Mouse (Mus musculus): ENCODE measurements around the gene Tunar. TPM values are rescaled to one million over a fixed set of nuclear protein-coding genes. Genes with fewer than 3 reads are reported as not detected.
A peak's percentile ranks its signal among the peaks of the same experiment; 100 is the strongest.

Tunar gene
- polyA plus RNA-seq, 1 experiment from 2014 or later = 0.67 TPM

- Histone ChIP-seq H3K4me3 (no peak overlapping the region), H3K27ac (no peak overlapping the region), H3K36me3 (no peaks in the 10 kb centered on the region), H3K9me3 (0 out of 2 replicates have a peak, but pooled peaks cover 3% of the 10 kb centered on the region), H3K4me1 (replicated peaks) (peaks cover 5% of the 10 kb centered on the region; the same call in 1 of the 2 replicates), H3K27me3 (ENCODE audit: insufficient read depth, poor library complexity, severe bottlenecking) (no peaks in the 10 kb centered on the region)
- no peak for DNase-seq (ENCODE audit: low spot score)
- WGBS = 82% methylated on average over 4 of the region's 4 CpGs
These were observed 13.2 kb downstream of the Tunar start for GRCm38 (mm10) chr12:105346861-105347260.

- Histone ChIP-seq H3K36me3 (no peaks in the 10 kb centered on the region), H3K4me1 (replicated peaks) (peaks cover 5% of the 10 kb centered on the region; the same call in 1 of the 2 replicates), H3K27ac (no peak overlapping the region), H3K27me3 (ENCODE audit: insufficient read depth, poor library complexity, severe bottlenecking) (no peaks in the 10 kb centered on the region), H3K4me3 (no peak overlapping the region), H3K9me3 (0 out of 2 replicates have a peak, but pooled peaks cover 3% of the 10 kb centered on the region)
- DNase-seq (ENCODE audit: low spot score) = no peak
- 88% methylated on average over 13 of the region's 13 CpGs for WGBS
These were observed 13.6 kb downstream of the Tunar start for GRCm38 (mm10) chr12:105347261-105347660.

- H3K27ac ChIP-seq = no peak overlapping the region
- H3K4me3 ChIP-seq = no peak overlapping the region
- H3K4me1 ChIP-seq (replicated peaks) = peaks cover 14% of the 10 kb centered on the region
- 0 out of 2 replicates have a peak, but pooled peaks cover 3% of the 10 kb centered on the region for H3K9me3 ChIP-seq
- no peaks in the 10 kb centered on the region for H3K27me3 ChIP-seq (ENCODE audit: insufficient read depth, poor library complexity, severe bottlenecking)
- H3K36me3 ChIP-seq = no peaks in the 10 kb centered on the region
- WGBS = 86% methylated on average over 9 of the region's 9 CpGs
- no peak for DNase-seq (ENCODE audit: low spot score)
These were observed 20.6 kb downstream of the Tunar start for GRCm38 (mm10) chr12:105354266-105354665.

- 84% methylated on average over 8 of the region's 8 CpGs for WGBS
- Histone ChIP-seq H3K36me3 (no peaks in the 10 kb centered on the region), H3K4me1 (replicated peaks) (peaks cover 15% of the 10 kb centered on the region), H3K9me3 (0 out of 2 replicates have a peak, but pooled peaks cover 3% of the 10 kb centered on the region), H3K27me3 (ENCODE audit: insufficient read depth, poor library complexity, severe bottlenecking) (no peaks in the 10 kb centered on the region), H3K27ac (no peak overlapping the region), H3K4me3 (no peak overlapping the region)
- DNase-seq (ENCODE audit: low spot score) = no peak
These were observed 21.1 kb downstream of the Tunar start for GRCm38 (mm10) chr12:105354772-105355171.

- Histone ChIP-seq H3K36me3 (no peaks in the 10 kb centered on the region), H3K27ac (no peak overlapping the region), H3K4me1 (replicated peaks) (peaks cover 22% of the 10 kb centered on the region), H3K4me3 (no peak overlapping the region), H3K27me3 (ENCODE audit: insufficient read depth, poor library complexity, severe bottlenecking) (no peaks in the 10 kb centered on the region), H3K9me3 (no peaks in the 10 kb centered on the region)
- 93% methylated on average over 13 of the region's 13 CpGs for WGBS
- DNase-seq (ENCODE audit: low spot score) = no peak
These were observed 23.1 kb downstream of the Tunar start for GRCm38 (mm10) chr12:105356781-105357180.

- no peaks in the 10 kb centered on the region for H3K27me3 ChIP-seq (ENCODE audit: insufficient read depth, poor library complexity, severe bottlenecking)
These were observed 30.0 kb downstream of the Tunar start for GRCm38 (mm10) chr12:105363648-105364047.

GRCm38 (mm10) chr12:105374564-105374963 is 40.9 kb downstream of the Tunar start:
- H3K9me3 ChIP-seq = no peaks in the 10 kb centered on the region
- no peak overlapping the region for H3K27ac ChIP-seq
- 66% methylated on average over 8 of the region's 8 CpGs for WGBS
- no peaks in the 10 kb centered on the region for H3K36me3 ChIP-seq
- peaks cover 8% of the 10 kb centered on the region; the same call in 1 of the 2 replicates for H3K4me1 ChIP-seq (replicated peaks)
- no peak overlapping the region for H3K4me3 ChIP-seq
- H3K27me3 ChIP-seq (ENCODE audit: insufficient read depth, poor library complexity, severe bottlenecking) = no peaks in the 10 kb centered on the region
- DNase-seq (ENCODE audit: low spot score) = no peak

More at GRCm38 (mm10) chr12:105363648-105364047, 30.0 kb downstream of the Tunar start:
- H3K27ac ChIP-seq = 0 out of 2 replicates have a peak overlapping the region, but pooled peaks have one; percentile 8
- H3K4me3 ChIP-seq = no peak overlapping the region
- WGBS = 73% methylated on average over 2 of the region's 2 CpGs
- H3K36me3 ChIP-seq = no peaks in the 10 kb centered on the region
- DNase-seq (ENCODE audit: low spot score) = no peak
- no peaks in the 10 kb centered on the region for H3K9me3 ChIP-seq
- peaks cover 19% of the 10 kb centered on the region for H3K4me1 ChIP-seq (replicated peaks)

GRCm38 (mm10) chr12:105376976-105377375 is 43.3 kb downstream of the Tunar start:
- peaks cover 6% of the 10 kb centered on the region; the same call in 1 of the 2 replicates for H3K4me1 ChIP-seq (replicated peaks)
- H3K9me3 ChIP-seq = no peaks in the 10 kb centered on the region
- H3K4me3 ChIP-seq = no peak overlapping the region
- WGBS = 69% methylated on average over 12 of the region's 12 CpGs
- no peak for DNase-seq (ENCODE audit: low spot score)
- no peaks in the 10 kb centered on the region for H3K27me3 ChIP-seq (ENCODE audit: insufficient read depth, poor library complexity, severe bottlenecking)
- H3K27ac ChIP-seq = peak overlapping the region; percentile 13; the same call in 1 of the 2 replicates
- no peaks in the 10 kb centered on the region for H3K36me3 ChIP-seq

GRCm38 (mm10) chr12:105382733-105383132 is 49.1 kb downstream of the Tunar start:
- H3K27ac ChIP-seq = no peak overlapping the region
- no peaks in the 10 kb centered on the region for H3K9me3 ChIP-seq
- H3K27me3 ChIP-seq (ENCODE audit: insufficient read depth, poor library complexity, severe bottlenecking) = no peaks in the 10 kb centered on the region
- WGBS = 67% methylated on average over 7 of the region's 7 CpGs
- peaks cover 6% of the 10 kb centered on the region; the same call in 1 of the 2 replicates for H3K4me1 ChIP-seq (replicated peaks)
- no peak for DNase-seq (ENCODE audit: low spot score)
- no peak overlapping the region for H3K4me3 ChIP-seq
- H3K36me3 ChIP-seq = no peaks in the 10 kb centered on the region

GRCm38 (mm10) chr12:105394671-105395070 is 61.0 kb downstream of the Tunar start:
- WGBS = 90% methylated on average over 7 of the region's 7 CpGs
- Histone ChIP-seq H3K4me1 (replicated peaks) (0 out of 2 replicates have a peak, but pooled peaks cover 3% of the 10 kb centered on the region), H3K9me3 (peaks cover 6% of the 10 kb centered on the region), H3K36me3 (no peaks in the 10 kb centered on the region), H3K4me3 (no peak overlapping the region), H3K27me3 (ENCODE audit: insufficient read depth, poor library complexity, severe bottlenecking) (no peaks in the 10 kb centered on the region), H3K27ac (no peak overlapping the region)
- no peak for DNase-seq (ENCODE audit: low spot score)

- Histone ChIP-seq H3K36me3 (no peaks in the 10 kb centered on the region), H3K4me1 (replicated peaks) (0 out of 2 replicates have a peak, but pooled peaks cover 5% of the 10 kb centered on the region), H3K4me3 (no peak overlapping the region), H3K9me3 (peaks cover 14% of the 10 kb centered on the region), H3K27ac (no peak overlapping the region), H3K27me3 (ENCODE audit: insufficient read depth, poor library complexity, severe bottlenecking) (no peaks in the 10 kb centered on the region)
- WGBS = 53% methylated on average over 5 of the region's 5 CpGs
- DNase-seq (ENCODE audit: low spot score) = no peak
These were observed 64.5 kb downstream of the Tunar start for GRCm38 (mm10) chr12:105398172-105398571.

- DNase-seq (ENCODE audit: low spot score) = no peak
- H3K4me3 ChIP-seq = no peak overlapping the region
- WGBS = 57% methylated on average over 5 of the region's 5 CpGs
- H3K27ac ChIP-seq = no peak overlapping the region
- H3K4me1 ChIP-seq (replicated peaks) = peaks cover 11% of the 10 kb centered on the region; the same call in 1 of the 2 replicates
- peaks cover 14% of the 10 kb centered on the region for H3K9me3 ChIP-seq
- H3K27me3 ChIP-seq (ENCODE audit: insufficient read depth, poor library complexity, severe bottlenecking) = no peaks in the 10 kb centered on the region
- H3K36me3 ChIP-seq = no peaks in the 10 kb centered on the region
These were observed 70.1 kb downstream of the Tunar start for GRCm38 (mm10) chr12:105403742-105404141.

GRCm38 (mm10) chr12:105406008-105406407 is 72.3 kb downstream of the Tunar start:
- DNase-seq (ENCODE audit: low spot score) = no peak
- WGBS = 80% methylated on average over 6 of the region's 6 CpGs
- H3K27ac ChIP-seq = no peak overlapping the region
- no peak overlapping the region for H3K4me3 ChIP-seq
- peaks cover 11% of the 10 kb centered on the region; the same call in 1 of the 2 replicates for H3K4me1 ChIP-seq (replicated peaks)
- H3K36me3 ChIP-seq = no peaks in the 10 kb centered on the region
- no peaks in the 10 kb centered on the region for H3K27me3 ChIP-seq (ENCODE audit: insufficient read depth, poor library complexity, severe bottlenecking)
- H3K9me3 ChIP-seq = no peaks in the 10 kb centered on the region

Measured in hindbrain, embryonic 10.5 days (tissue).